Comparison of ENCODE assay signal across 8 mouse cellular contexts in genomic region chr2:90904856-90905224, GRCm38 (mm10). TPM values are rescaled to one million over a fixed set of nuclear protein-coding genes. Genes with fewer than 3 reads are reported as not detected.
DNase-seq lines count a peak whose midpoint lies in the region; ATAC-seq and TF ChIP-seq lines count a peak whose summit lies in the region.

No protein-coding gene starts in this region.

- no peaks in the 10 kb centered on the region for H3K9me3 ChIP-seq in lung, embryonic 16.5 days (ENCODE audit: control insufficient read depth, low read length)
- H3K9me3 ChIP-seq in midbrain, embryonic 16.5 days (replicated peaks; ENCODE audit: control insufficient read depth, low read length, poor library complexity, severe bottlenecking), result no peaks in the 10 kb centered on the region

- peak overlapping the region; percentile 72 for H3K4me2 ChIP-seq in lung, embryonic 16.5 days (ENCODE audit: low read depth, low read length)
- peak overlapping the region; percentile 83 for H3K4me2 ChIP-seq in midbrain, embryonic 16.5 days (ENCODE audit: low read length)

- TF ChIP-seq CTCF in embryonic fibroblast, embryonic 13.5 days (IDR thresholded peaks at IDR 0.05; ENCODE audit: borderline replicate concordance, insufficient read depth, low read length), result no peak

- H3K4me3 ChIP-seq in lung, embryonic 16.5 days (ENCODE audit: low read length), result peak overlapping the region; percentile 81
- peak overlapping the region; percentile 93 for H3K4me3 ChIP-seq in embryonic fibroblast, embryonic 13.5 days (ENCODE audit: insufficient read depth, low read length)
- peak overlapping the region; percentile 92 for H3K4me3 ChIP-seq in midbrain, embryonic 16.5 days (ENCODE audit: low read depth, low read length)

- H3K27ac ChIP-seq in lung, embryonic 16.5 days (ENCODE audit: low read length), result peak overlapping the region; percentile 87
- H3K27ac ChIP-seq in embryonic fibroblast, embryonic 13.5 days (ENCODE audit: insufficient read depth, low read length), result no peak overlapping the region
- H3K27ac ChIP-seq in midbrain, embryonic 16.5 days (ENCODE audit: low read length), result peak overlapping the region; percentile 96

- 1% methylated on average over 21 of the region's 21 CpGs for WGBS in lung, embryonic 16.5 days
- WGBS in midbrain, embryonic 16.5 days, result under 1% methylated on average over 21 of the region's 21 CpGs

- H3K36me3 ChIP-seq in lung, embryonic 16.5 days (ENCODE audit: control insufficient read depth, insufficient read depth, low read length), result peaks cover 26% of the 10 kb centered on the region
- peaks cover 24% of the 10 kb centered on the region for H3K36me3 ChIP-seq in midbrain, embryonic 16.5 days (ENCODE audit: control insufficient read depth, insufficient read depth, low read length)

- H3K9ac ChIP-seq in lung, embryonic 16.5 days (ENCODE audit: low read length), result peak overlapping the region; percentile 93
- peak overlapping the region; percentile 99 for H3K9ac ChIP-seq in midbrain, embryonic 16.5 days (ENCODE audit: low read depth, low read length)

- TF ChIP-seq POLR2A in embryonic fibroblast, embryonic 13.5 days (IDR thresholded peaks at IDR 0.05; ENCODE audit: low read depth, low read length), result no peak

- ATAC-seq in lung, embryonic 16.5 days (ENCODE audit: low read depth), result peak; percentile 80
- peak; percentile 65 for ATAC-seq in midbrain, embryonic 16.5 days

- no peak for DNase-seq in lung, postnatal 4 days
- peak; percentile 66 for DNase-seq in kidney, postnatal 10 days
- no peak for DNase-seq in cerebellum, postnatal 14 days
- DNase-seq in cerebellum, adult 9-10 months, result no peak
- DNase-seq in urinary bladder, postnatal 25 days (ENCODE audit: low spot score), result no peak

- H3K27me3 ChIP-seq in lung, embryonic 16.5 days (ENCODE audit: control insufficient read depth, insufficient read depth, low read depth, low read length), result no peaks in the 10 kb centered on the region
- H3K27me3 ChIP-seq in midbrain, embryonic 16.5 days (ENCODE audit: control insufficient read depth, insufficient read depth, low read depth, low read length), result no peaks in the 10 kb centered on the region

- peaks cover 19% of the 10 kb centered on the region for H3K4me1 ChIP-seq in lung, embryonic 16.5 days (replicated peaks; ENCODE audit: control insufficient read depth, insufficient read depth, low read length)
- H3K4me1 ChIP-seq in embryonic fibroblast, embryonic 13.5 days (ENCODE audit: control insufficient read depth, insufficient read depth, low read length), result peaks cover 3% of the 10 kb centered on the region; the same call in 1 of the 2 replicates
- peaks cover 29% of the 10 kb centered on the region for H3K4me1 ChIP-seq in midbrain, embryonic 16.5 days (ENCODE audit: control insufficient read depth, insufficient read depth, low read length)

RNA-seq across cellular contexts. Expression of gene Ndufs3, which starts 0.2 kb away (rescaled TPM):
- 201 and 203 TPM in 2 replicates for polyA plus RNA-seq in lung, embryonic 16.5 days (2015; fragmentation: Nextera tagmentation; extraction: Ambion mirVana)
- polyA plus RNA-seq in embryonic fibroblast, embryonic 13.5 days (2011; ENCODE audit: insufficient read length, low read depth, missing spikeins), result 99.4 and 118 TPM in 2 replicates
- 206 and 208 TPM in 2 replicates for polyA plus RNA-seq in midbrain, embryonic 16.5 days (2015; fragmentation: Nextera tagmentation; extraction: Ambion mirVana)

RNA-seq across cellular contexts. Expression of gene Kbtbd4, which starts 0.3 kb away (rescaled TPM):
- 36.5 and 37.0 TPM in 2 replicates for polyA plus RNA-seq in lung, embryonic 16.5 days (2015; fragmentation: Nextera tagmentation; extraction: Ambion mirVana)
- polyA plus RNA-seq in embryonic fibroblast, embryonic 13.5 days (2011; ENCODE audit: insufficient read length, low read depth, missing spikeins), result 18.2 and 21.9 TPM in 2 replicates
- polyA plus RNA-seq in midbrain, embryonic 16.5 days (2015; fragmentation: Nextera tagmentation; extraction: Ambion mirVana), result 61.6 and 62.6 TPM in 2 replicates

RNA-seq across cellular contexts. Expression of gene C1qtnf4, which starts 19.2 kb away (rescaled TPM):
- 2.9 and 3.0 TPM in 2 replicates for polyA plus RNA-seq in lung, embryonic 16.5 days (2015; fragmentation: Nextera tagmentation; extraction: Ambion mirVana)
- polyA plus RNA-seq in embryonic fibroblast, embryonic 13.5 days (2011; ENCODE audit: insufficient read length, low read depth, missing spikeins), result 0.77 and 0.81 TPM in 2 replicates
- polyA plus RNA-seq in midbrain, embryonic 16.5 days (2015; fragmentation: Nextera tagmentation; extraction: Ambion mirVana), result 42.6 and 55.6 TPM in 2 replicates

RNA-seq across cellular contexts. Expression of gene Celf1, which starts 35.3 kb away (rescaled TPM):
- 71.6 and 75.9 TPM in 2 replicates for polyA plus RNA-seq in lung, embryonic 16.5 days (2015; fragmentation: Nextera tagmentation; extraction: Ambion mirVana)
- 80.6 and 90.6 TPM in 2 replicates for polyA plus RNA-seq in embryonic fibroblast, embryonic 13.5 days (2011; ENCODE audit: insufficient read length, low read depth, missing spikeins)
- polyA plus RNA-seq in midbrain, embryonic 16.5 days (2015; fragmentation: Nextera tagmentation; extraction: Ambion mirVana), result 115 and 121 TPM in 2 replicates

RNA-seq across cellular contexts. Expression of gene Mtch2, which starts 57.9 kb away (rescaled TPM):
- 198 and 199 TPM in 2 replicates for polyA plus RNA-seq in lung, embryonic 16.5 days (2015; fragmentation: Nextera tagmentation; extraction: Ambion mirVana)
- polyA plus RNA-seq in embryonic fibroblast, embryonic 13.5 days (2011; ENCODE audit: insufficient read length, low read depth, missing spikeins), result 236 and 266 TPM in 2 replicates
- polyA plus RNA-seq in midbrain, embryonic 16.5 days (2015; fragmentation: Nextera tagmentation; extraction: Ambion mirVana), result 248 and 250 TPM in 2 replicates

Comparison
In these comparisons a context has a peak if more than half of its experiments do, and no peak if none do; other contexts are left out.
1. RNA of gene C1qtnf4, which starts 19.2 kb away (polyA plus RNA-seq): 42.6 to 55.6 TPM in midbrain, embryonic 16.5 days; 2.9 to 3.0 TPM in lung, embryonic 16.5 days and 0.77 to 0.81 TPM in embryonic fibroblast, embryonic 13.5 days; every median in the first group is over 10 times any median in the second.
2. Peak in every context shown above with its lines, with median percentiles within 50 percentile points of each other: H3K4me3 ChIP-seq.